Mouse (Mus musculus): ENCODE results near the gene Efhc1.

- TF ChIP-seq EP300 (IDR thresholded peaks at IDR 0.05; ENCODE audit: insufficient read depth, low read depth, low read length) (no peak), CTCF (IDR thresholded peaks at IDR 0.05; ENCODE audit: low read depth, low read length) (no peak), POLR2A (IDR thresholded peaks at IDR 0.05; ENCODE audit: insufficient read depth, low read length) (no peak)
These were observed 45.3 kb upstream of the Efhc1 start for GRCm38 (mm10) chr1:20906128-20906515.

Data from ES-Bruce4 (cell line).